Mouse (Mus musculus) intestine, embryonic 14.5 days (tissue): ENCODE measurements around the gene Olfr553. TPM values are rescaled to one million over a fixed set of nuclear protein-coding genes. Genes with fewer than 3 reads are reported as not detected.
"Not testable (repeated sequence)": the region's sequence is repeated elsewhere in the genome, so short reads cannot be mapped to it uniquely, and the experiment has no call there.

Experiments
- ATAC-seq: fragments of 200-750 bp; cut with Nextera tagmentation; replicated peaks from 2 replicates; pipeline ENCODE4 v1.8.0; 2017; ENCODE audit warnings: low read depth, moderate number of reproducible peaks, moderate TSS enrichment, moderate library complexity; ENCODE audit not compliant: low FRiP score, low TSS enrichment
- DNase-seq: peaks from one replicate; pipeline ENCODE4 v3.0.0-alpha.2; 2018; ENCODE audit warnings: low spot score
- H3K27ac ChIP-seq: fragments of 300-500 bp; sonication (generic); 2 replicates; pipeline ENCODE4 v1.5.1; 2014; ENCODE audit warnings: low read depth, mild to moderate bottlenecking, control low read depth
- H3K27me3 ChIP-seq: fragments of 300-500 bp; sonication (generic); replicated peaks from 2 replicates; pipeline ENCODE4 v1.6.1; 2014; ENCODE audit warnings: low read length, control low read depth; ENCODE audit not compliant: control insufficient read depth, insufficient read depth
- H3K36me3 ChIP-seq: fragments of 300-500 bp; sonication (generic); 2 replicates; pipeline ENCODE4 v1.6.1; 2014; ENCODE audit warnings: low read length, control low read depth; ENCODE audit not compliant: control insufficient read depth, insufficient read depth
- H3K4me1 ChIP-seq: fragments of 300-500 bp; sonication (generic); replicated peaks from 2 replicates; pipeline ENCODE4 v1.6.1; 2014; ENCODE audit warnings: low read length, control low read depth, mixed read lengths; ENCODE audit not compliant: control insufficient read depth, insufficient read depth
- H3K4me2 ChIP-seq: fragments of 300-500 bp; sonication (generic); 2 replicates; pipeline ENCODE4 v1.6.1; 2014; ENCODE audit warnings: low read length
- H3K4me3 ChIP-seq: fragments of 300-500 bp; sonication (generic); 2 replicates; pipeline ENCODE4 v1.5.1; 2014; ENCODE audit warnings: low read depth, low read length, control low read depth, mixed read lengths
- H3K9ac ChIP-seq: fragments of 300-500 bp; sonication (generic); 2 replicates; pipeline ENCODE4 v1.6.1; 2014; ENCODE audit warnings: mild to moderate bottlenecking, low read length
- H3K9me3 ChIP-seq: fragments of 300-500 bp; sonication (generic); 2 replicates; pipeline ENCODE4 v1.6.1; 2016; ENCODE audit warnings: low read length, control low read depth; ENCODE audit not compliant: control insufficient read depth
- WGBS: fragments of 180-500 bp; shearing (Covaris S2); extraction: QIAGEN DNeasy Blood & Tissue Kit; methylation state at CpG from one replicate; pipeline ENCODE4 v1.1.7; 2014; 5-methylcytosine and 5-hydroxymethylcytosine counted together
- polyA plus RNA-seq: library from polyadenylated mRNA; unstranded; fragments of >200 nt; fragmentation: Nextera tagmentation; extraction: Ambion mirVana; gene quantifications from 2 replicates; pipeline ENCODE4 v1.2.1, GENCODE M21; 2014

Gene Olfr553
- polyA plus RNA-seq, result not detected in 2 replicates

- Histone ChIP-seq H3K9me3 (no peaks in the 10 kb centered on the region), H3K4me3 (no peak within 1 kb of the TSS), H3K36me3 (no peaks in the 10 kb centered on the region), H3K27ac (no peak within 1 kb of the TSS), H3K27me3 (no peaks in the 10 kb centered on the region), H3K9ac (no peak within 1 kb of the TSS), H3K4me1 (no peaks in the 10 kb centered on the region), H3K4me2 (no peak within 1 kb of the TSS)
- ATAC-seq (no peak), DNase-seq (no peak)
These were observed at the start of gene Olfr553 for GRCm38 (mm10) chr7:102618118-102618517. TSS of gene Olfr553 (minus strand) at chr7:102618218.

GRCm38 (mm10) chr7:102665378-102665777 lies 47.4 kb upstream of the Olfr553 start:
- WGBS, result 40% methylated on average over 2 of the region's 2 CpGs
- no peak overlapping the region for H3K4me3 ChIP-seq
- no peak overlapping the region for H3K9ac ChIP-seq
- H3K9me3 ChIP-seq, result no peaks in the 10 kb centered on the region
- no peak overlapping the region for H3K4me2 ChIP-seq
- DNase-seq (no peak), ATAC-seq (no peak)
- H3K27me3 ChIP-seq, result no peaks in the 10 kb centered on the region
- H3K36me3 ChIP-seq, result no peaks in the 10 kb centered on the region
- H3K4me1 ChIP-seq, result no peaks in the 10 kb centered on the region
- no peak overlapping the region for H3K27ac ChIP-seq

GRCm38 (mm10) chr7:102664599-102664998 lies 46.6 kb upstream of the Olfr553 start, which contains the start of gene Olfr556:
TSS of gene Olfr556 (plus strand) at chr7:102664899.
- no peaks in the 10 kb centered on the region for H3K4me1 ChIP-seq
- WGBS, result 31% methylated on average over 3 of the region's 3 CpGs

GRCm38 (mm10) chr7:102658523-102658922 lies 40.5 kb upstream of the Olfr553 start, which contains the start of gene Olfr555:
TSS of gene Olfr555 (plus strand) at chr7:102658823.
- ATAC-seq (no peak), DNase-seq (no peak)
- H3K9ac ChIP-seq, result no peak within 1 kb of the TSS
- no peak within 1 kb of the TSS for H3K27ac ChIP-seq
- no peaks in the 10 kb centered on the region for H3K27me3 ChIP-seq
- WGBS, result 68% methylated on average over 1 of the region's 1 CpGs
- H3K9me3 ChIP-seq, result no peaks in the 10 kb centered on the region
- no peaks in the 10 kb centered on the region for H3K36me3 ChIP-seq
- H3K4me3 ChIP-seq, result no peak within 1 kb of the TSS
- no peak within 1 kb of the TSS for H3K4me2 ChIP-seq
- H3K4me1 ChIP-seq, result no peaks in the 10 kb centered on the region

More at GRCm38 (mm10) chr7:102664599-102664998, 46.6 kb upstream of the Olfr553 start, which contains the start of gene Olfr556:
- Histone ChIP-seq H3K4me2 (no peak within 1 kb of the TSS), H3K27me3 (no peaks in the 10 kb centered on the region), H3K36me3 (no peaks in the 10 kb centered on the region), H3K4me3 (no peak within 1 kb of the TSS), H3K27ac (no peak within 1 kb of the TSS), H3K9ac (no peak within 1 kb of the TSS), H3K9me3 (no peaks in the 10 kb centered on the region)
- no peak for ATAC-seq
- DNase-seq, result no peak

GRCm38 (mm10) chr7:102644945-102645344 lies 26.9 kb upstream of the Olfr553 start:
- not testable (repeated sequence) for H3K27me3 ChIP-seq, H3K4me1 ChIP-seq, H3K4me2 ChIP-seq, H3K27ac ChIP-seq, H3K9ac ChIP-seq, H3K9me3 ChIP-seq, H3K36me3 ChIP-seq, DNase-seq, H3K4me3 ChIP-seq, ATAC-seq
- WGBS, result 81% methylated on average over 2 of the region's 4 CpGs

- no peak within 1 kb of the TSS for H3K4me3 ChIP-seq
- DNase-seq, result no peak
- no peak for ATAC-seq
- H3K4me1 ChIP-seq, result no peaks in the 10 kb centered on the region
- H3K36me3 ChIP-seq, result no peaks in the 10 kb centered on the region
- H3K4me2 ChIP-seq, result no peak within 1 kb of the TSS
- H3K9ac ChIP-seq, result no peak within 1 kb of the TSS
- 49% methylated on average over 1 of the region's 1 CpGs for whole genome bisulfite sequencing
- H3K27ac ChIP-seq, result no peak within 1 kb of the TSS
- no peaks in the 10 kb centered on the region for H3K27me3 ChIP-seq
- no peaks in the 10 kb centered on the region for H3K9me3 ChIP-seq
These were observed 20.1 kb upstream of the Olfr553 start, which contains the start of gene Olfr554 for GRCm38 (mm10) chr7:102638132-102638531. TSS of gene Olfr554 (plus strand) at chr7:102638432.

- Histone ChIP-seq H3K27me3 (no peaks in the 10 kb centered on the region), H3K4me2 (no peak overlapping the region), H3K4me3 (no peak overlapping the region), H3K27ac (no peak overlapping the region), H3K9me3 (no peaks in the 10 kb centered on the region), H3K4me1 (no peaks in the 10 kb centered on the region), H3K9ac (no peak overlapping the region), H3K36me3 (no peaks in the 10 kb centered on the region)
- ATAC-seq, result no peak
- DNase-seq, result peak; percentile 55
- 26% methylated on average over 3 of the region's 3 CpGs for WGBS
These were observed 18.6 kb upstream of the Olfr553 start for GRCm38 (mm10) chr7:102636665-102637064.

GRCm38 (mm10) chr7:102620368-102620767 lies 2.4 kb upstream of the Olfr553 start:
- not testable (repeated sequence) for H3K36me3 ChIP-seq, H3K4me3 ChIP-seq, H3K9me3 ChIP-seq, H3K9ac ChIP-seq, DNase-seq, H3K27me3 ChIP-seq, H3K4me2 ChIP-seq, H3K27ac ChIP-seq, H3K4me1 ChIP-seq, ATAC-seq
- 84% methylated on average over 17 of the region's 19 CpGs for WGBS

GRCm38 (mm10) chr7:102619608-102620007 lies 1.6 kb upstream of the Olfr553 start:
- DNase-seq, result no peak
- no peaks in the 10 kb centered on the region for H3K27me3 ChIP-seq

More at GRCm38 (mm10) chr7:102619608-102620007, 1.6 kb upstream of the Olfr553 start:
- no peaks in the 10 kb centered on the region for H3K36me3 ChIP-seq
- no peak overlapping the region for H3K4me3 ChIP-seq
- no peaks in the 10 kb centered on the region for H3K9me3 ChIP-seq
- H3K4me2 ChIP-seq, result no peak overlapping the region
- WGBS, result 56% methylated on average over 5 of the region's 5 CpGs
- H3K4me1 ChIP-seq, result no peaks in the 10 kb centered on the region
- no peak for ATAC-seq
- H3K27ac ChIP-seq, result no peak overlapping the region
- no peak overlapping the region for H3K9ac ChIP-seq
